Mouse (Mus musculus): Measurements from ENCODE around the gene Ly6g6f.

DNA sequence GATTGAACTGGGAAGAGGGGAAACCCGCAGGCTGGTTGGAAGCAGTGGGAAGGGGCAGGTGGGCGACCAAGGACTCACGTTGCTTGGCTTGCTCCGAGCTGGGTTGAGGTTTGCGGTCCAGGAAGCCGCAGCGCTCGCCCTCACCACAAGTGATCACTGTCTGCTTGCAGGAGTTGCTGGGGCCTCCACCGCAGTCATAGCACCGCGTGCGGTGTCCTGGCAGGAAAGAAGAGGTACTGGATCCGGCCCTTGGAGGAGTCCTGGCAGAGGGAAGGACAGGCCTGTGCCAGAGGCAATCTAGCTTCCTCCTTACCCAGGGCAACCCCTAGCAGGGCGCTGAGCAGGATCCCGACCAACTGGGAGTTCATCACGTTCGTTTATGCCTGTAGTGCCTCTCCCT, 11.3 kb downstream of the Ly6g6f start:
- TF ChIP-seq E2F4 (IDR thresholded peaks at IDR 0.05; ENCODE audit: borderline replicate concordance, low read depth, low read length) (no peak), USF2 (IDR thresholded peaks at IDR 0.05; ENCODE audit: borderline replicate concordance in 1 of 2, insufficient read depth in 1 of 2, low read depth in 1 of 2, low read length in 2 of 2) (no peak), BHLHE40 (IDR thresholded peaks at IDR 0.05; ENCODE audit: borderline replicate concordance, low read depth, low read length) (no peak), CTCF (IDR thresholded peaks at IDR 0.05 in 2 of 3, conservative IDR thresholded peaks at IDR 0.05 in 1 of 3; ENCODE audit: control insufficient read depth in 1 of 3, insufficient read depth in 1 of 3, low read depth in 2 of 3, low read length in 3 of 3, poor library complexity in 1 of 3, severe bottlenecking in 1 of 3) (no peak), RAD21 (IDR thresholded peaks at IDR 0.05; ENCODE audit: low read depth, low read length) (no peak), MEF2A (IDR thresholded peaks at IDR 0.05; ENCODE audit: extremely low read depth, insufficient replicate concordance, low read depth, low read length, poor library complexity, severe bottlenecking) (no peak), CHD2 (IDR thresholded peaks at IDR 0.05; ENCODE audit: low read length) (no peak), MXI1 (IDR thresholded peaks at IDR 0.05; ENCODE audit: low read depth, low read length) (no peak), ZMIZ1 (IDR thresholded peaks at IDR 0.05; ENCODE audit: low read depth, low read length) (no peak), EP300 (IDR thresholded peaks at IDR 0.05; ENCODE audit: low read depth in 1 of 2, low read length in 2 of 2) (no peak), POLR2A (IDR thresholded peaks at IDR 0.05; ENCODE audit: control insufficient read depth in 1 of 2, insufficient read depth in 1 of 2, low read depth in 1 of 2, low read length in 2 of 2, poor library complexity in 1 of 2) (no peak), KAT2A (conservative IDR thresholded peaks at IDR 0.05; ENCODE audit: low read depth, low read length) (no peak), MAFK (IDR thresholded peaks at IDR 0.05; ENCODE audit: borderline replicate concordance, low read depth, low read length) (no peak)
